Comparison of ENCODE assay signal across 28 mouse cellular contexts in genomic region chr12:79046171-79046570, GRCm38 (mm10). TPM values are rescaled to one million over a fixed set of nuclear protein-coding genes. Genes with fewer than 3 reads are reported as not detected.
DNase-seq lines count a peak whose midpoint lies in the region; ATAC-seq and TF ChIP-seq lines count a peak whose summit lies in the region.
"Had no signal": no experiment of that assay in that cellular context is flagged by ENCODE, and none has a peak within 500 bp of the region (broad histone marks: within the 10 kb centered on the region; RNA-seq: fewer than 3 reads in every experiment).

No protein-coding gene starts in this region.

- no peak for TF ChIP-seq CTCF in kidney, postnatal 0 days (IDR thresholded peaks at IDR 0.05; ENCODE audit: low read depth)

- peak; percentile 31 for DNase-seq in kidney, postnatal 0 days (ENCODE audit: low spot score)
- no peak for DNase-seq in kidney, adult 11 months
- DNase-seq in MN1 (ENCODE audit: low spot score) = peak; percentile 49
- peak; percentile 49 for DNase-seq in brain, adult 2 months (ENCODE audit: low read depth, low spot score)
- peak; percentile 21 for DNase-seq in telencephalon, adult 2 months (ENCODE audit: low read depth, low spot score)
- no peak for DNase-seq in urinary bladder, adult 2 months (ENCODE audit: low spot score)
- no peak for DNase-seq in adrenal gland, postnatal 25 days
- DNase-seq: adrenal gland, adult 8-10 months; adrenal gland, postnatal 36 days; B cell, adult 2 months; cerebellum, adult 18-20 months; cerebellum, adult 9-10 months; cerebellum, postnatal 14 days; gastrocnemius, postnatal 25 days; heart, adult 18-20 months; heart, postnatal 10 days; heart, postnatal 36 days had no signal

- no peaks in the 10 kb centered on the region for H3K9me3 ChIP-seq in kidney, postnatal 0 days (replicated peaks; ENCODE audit: low read length)
- H3K9me3 ChIP-seq: forebrain, embryonic 10.5 days; forebrain, embryonic 13.5 days; G1E; heart, embryonic 15.5 days; hindbrain, embryonic 10.5 days; hindbrain, embryonic 13.5 days had no signal

- no peaks in the 10 kb centered on the region for H3K27me3 ChIP-seq in kidney, postnatal 0 days (ENCODE audit: insufficient read depth, low read length)
- H3K27me3 ChIP-seq: CH12.LX; forebrain, embryonic 13.5 days; heart, embryonic 12.5 days; hindbrain, embryonic 13.5 days had no signal

- H3K9ac ChIP-seq in kidney, postnatal 0 days (ENCODE audit: low read depth, low read length) = no peak overlapping the region
- H3K9ac ChIP-seq: forebrain, embryonic 13.5 days; heart, embryonic 12.5 days; heart, embryonic 15.5 days; hindbrain, embryonic 13.5 days had no signal

- no peaks in the 10 kb centered on the region for H3K4me1 ChIP-seq in kidney, postnatal 0 days (replicated peaks; ENCODE audit: insufficient read depth, low read length)
- H3K4me1 ChIP-seq: forebrain, embryonic 10.5 days; forebrain, embryonic 13.5 days; hindbrain, embryonic 10.5 days; hindbrain, embryonic 13.5 days had no signal

- no peak overlapping the region for H3K4me2 ChIP-seq in kidney, postnatal 0 days (ENCODE audit: low read length)
- H3K4me2 ChIP-seq: forebrain, embryonic 13.5 days; heart, embryonic 12.5 days; heart, embryonic 15.5 days; hindbrain, embryonic 13.5 days had no signal

- no peak overlapping the region for H3K27ac ChIP-seq in kidney, postnatal 0 days
- H3K27ac ChIP-seq: forebrain, embryonic 10.5 days; forebrain, embryonic 13.5 days; heart, embryonic 15.5 days; hindbrain, embryonic 10.5 days; hindbrain, embryonic 13.5 days; hindbrain, postnatal 0 days had no signal

- 65% methylated on average over 6 of the region's 6 CpGs for WGBS in kidney, postnatal 0 days

- H3K4me3 ChIP-seq in kidney, postnatal 0 days (replicated peaks; ENCODE audit: low read depth, low read length) = no peak overlapping the region
- H3K4me3 ChIP-seq: forebrain, embryonic 10.5 days; forebrain, embryonic 13.5 days; heart, embryonic 12.5 days; heart, embryonic 15.5 days; hindbrain, embryonic 10.5 days; hindbrain, embryonic 13.5 days had no signal

- H3K36me3 ChIP-seq in kidney, postnatal 0 days (ENCODE audit: insufficient read depth, low read length) = no peaks in the 10 kb centered on the region; the same call in 1 of the 2 replicates
- H3K36me3 ChIP-seq: G1E; heart, embryonic 15.5 days had no signal

- ATAC-seq in kidney, postnatal 0 days (replicated peaks; ENCODE audit: low FRiP score, low read depth) = no peak
- ATAC-seq: activated CD4-positive, CD25-positive, alpha-beta regulatory T cell, adult 4 months; forebrain, embryonic 13.5 days; hindbrain, postnatal 0 days; inflammation-experienced regulatory T-cells, adult 6 months had no signal

RNA-seq across cellular contexts. Expression of gene Plekhh1, which starts 17.2 kb away (rescaled TPM):
- polyA plus RNA-seq in kidney, postnatal 0 days (2015; fragmentation: Nextera tagmentation; extraction: Ambion mirVana) = 5.8 and 6.0 TPM in 2 replicates
- 20.9 and 22.1 TPM in 2 replicates for polyA plus RNA-seq in urinary bladder, adult 2 months (2012; rRNA removed)
- total RNA-seq in adrenal gland, postnatal 25 days (2021) = 1.8 and 2.1 TPM in 2 replicates

RNA-seq across cellular contexts. Expression of gene Tmem229b, which starts 38.7 kb away (rescaled TPM):
- polyA plus RNA-seq in kidney, postnatal 0 days (2015; fragmentation: Nextera tagmentation; extraction: Ambion mirVana) = 3.3 TPM in 2 replicates
- polyA plus RNA-seq in urinary bladder, adult 2 months (2012; rRNA removed) = 8.0 and 9.4 TPM in 2 replicates
- 5.2 and 9.0 TPM in 2 replicates for total RNA-seq in adrenal gland, postnatal 25 days (2021)

RNA-seq across cellular contexts. Expression of gene Pigh, which starts 43.3 kb away (rescaled TPM):
- polyA plus RNA-seq in kidney, postnatal 0 days (2015; fragmentation: Nextera tagmentation; extraction: Ambion mirVana) = 23.3 and 25.6 TPM in 2 replicates
- polyA plus RNA-seq in urinary bladder, adult 2 months (2012; rRNA removed) = 36.5 and 47.7 TPM in 2 replicates
- 10.6 and 12.2 TPM in 2 replicates for total RNA-seq in adrenal gland, postnatal 25 days (2021)

Comparison
In these comparisons a context has a peak if more than half of its experiments do, and no peak if none do; other contexts are left out.
1. DNase-seq: peak in kidney, postnatal 0 days (single experiment), MN1 (single experiment), brain, adult 2 months (single experiment) and telencephalon, adult 2 months (single experiment); none in kidney, adult 11 months (single experiment), urinary bladder, adult 2 months (single experiment) and adrenal gland, postnatal 25 days (single experiment).